Mouse (Mus musculus) heart, postnatal 0 days (tissue): ENCODE results near the gene Cobll1. TPM values are rescaled to one million over a fixed set of nuclear protein-coding genes. Genes with fewer than 3 reads are reported as not detected.
A peak's percentile ranks its signal among the peaks of the same experiment; 100 is the strongest.

ENCODE experiments used
- ATAC-seq: fragments of 200-750 bp; cut with Nextera tagmentation; 2 replicates; pipeline ENCODE4 v1.8.0; 2017; ENCODE audit warnings: low read depth, moderate number of reproducible peaks, moderate library complexity; ENCODE audit not compliant: insufficient read depth
- DNase-seq: peaks from one replicate; pipeline ENCODE4 v3.0.0-alpha.2; 2016; ENCODE audit warnings: low spot score
- H3K27ac ChIP-seq: fragments of 300-500 bp; sonication (generic); 2 replicates; pipeline ENCODE4 v1.5.1; 2014; ENCODE audit warnings: low read depth, mild to moderate bottlenecking
- H3K27me3 ChIP-seq: fragments of 300-500 bp; sonication (generic); 2 replicates; pipeline ENCODE4 v1.6.1; 2014; ENCODE audit warnings: low read length, mixed read lengths; ENCODE audit not compliant: control insufficient read depth, insufficient read depth
- H3K36me3 ChIP-seq: fragments of 300-500 bp; sonication (generic); replicated peaks from 2 replicates; pipeline ENCODE4 v1.6.1; 2014; ENCODE audit warnings: low read length, mixed read lengths; ENCODE audit not compliant: control insufficient read depth, insufficient read depth
- H3K4me1 ChIP-seq: fragments of 300-500 bp; sonication (generic); 2 replicates; pipeline ENCODE4 v1.6.1; 2014; ENCODE audit warnings: antibody characterized with exemption; ENCODE audit not compliant: control insufficient read depth, insufficient read depth
- H3K4me2 ChIP-seq: fragments of 300-500 bp; sonication (generic); 2 replicates; pipeline ENCODE4 v1.6.1; 2014; ENCODE audit warnings: low read depth, mild to moderate bottlenecking, low read length, moderate library complexity
- H3K4me3 ChIP-seq: fragments of 300-500 bp; sonication (generic); 2 replicates; pipeline ENCODE4 v1.5.1; 2014; ENCODE audit warnings: low read depth, low read length
- H3K9ac ChIP-seq: fragments of 300-500 bp; sonication (generic); replicated peaks from 2 replicates; pipeline ENCODE4 v1.6.1; 2014; ENCODE audit warnings: low read depth, low read length, mixed read lengths
- H3K9me3 ChIP-seq: fragments of 300-500 bp; sonication (generic); replicated peaks from 2 replicates; pipeline ENCODE4 v1.6.1; 2016; ENCODE audit warnings: low read length; ENCODE audit not compliant: control insufficient read depth
- CTCF ChIP-seq: IDR thresholded peaks from 2 replicates; pipeline ENCODE4 v1.5.1; 2016; ENCODE audit warnings: antibody characterized with exemption, control low read depth, low read depth
- EP300 ChIP-seq: IDR thresholded peaks from 2 replicates; pipeline ENCODE4 v1.6.1; 2016; ENCODE audit warnings: antibody characterized with exemption, low read depth
- WGBS: fragments of 180-500 bp; shearing (Covaris S2); extraction: QIAGEN DNeasy Blood & Tissue Kit; methylation state at CpG from one replicate; pipeline ENCODE4 v1.1.7; 2014; 5-methylcytosine and 5-hydroxymethylcytosine counted together
- polyA plus RNA-seq: library from polyadenylated mRNA; unstranded; fragments of >200 nt; fragmentation: Nextera tagmentation; extraction: Ambion mirVana; gene quantifications from 2 replicates; pipeline ENCODE4 v1.2.1, GENCODE M21; 2015
- total RNA-seq: library from RNA; depleted of rRNA; stranded (reverse); fragments of >200 nt; gene quantifications from 2 replicates; pipeline ENCODE4 v1.2.3, GENCODE M21; 2014; ENCODE audit warnings: low replicate concordance

Cobll1 gene
- total and polyA plus RNA-seq, 2 experiments from 2014 or later = 8.6 to 11.0 TPM

- H3K27ac ChIP-seq = peak overlapping the region; percentile 54
- TF ChIP-seq CTCF (no peak), EP300 (no peak)
- peak; percentile 48 for DNase-seq
- no peaks in the 10 kb centered on the region for H3K9me3 ChIP-seq
- no peak overlapping the region for H3K4me2 ChIP-seq
- H3K4me1 ChIP-seq = peaks cover 17% of the 10 kb centered on the region; the same call in 1 of the 2 replicates
- H3K27me3 ChIP-seq = no peaks in the 10 kb centered on the region
- peak; percentile 53; the same call in 1 of the 2 replicates for ATAC-seq
- 61% methylated on average over 2 of the region's 2 CpGs for WGBS
- peaks cover 4% of the 10 kb centered on the region for H3K36me3 ChIP-seq
- H3K9ac ChIP-seq = no peak overlapping the region
- no peak overlapping the region for H3K4me3 ChIP-seq
Observed at GRCm38 (mm10) chr2:65119076-65119475, 120.1 kb downstream of the Cobll1 start.

- H3K27ac ChIP-seq = peak overlapping the region; percentile 54
- ATAC-seq = peak; percentile 74
Observed at GRCm38 (mm10) chr2:65117859-65118258, 121.3 kb downstream of the Cobll1 start.

GRCm38 (mm10) chr2:65116428-65117125, 122.6 kb downstream of the Cobll1 start:
- TF ChIP-seq CTCF (no peak), EP300 (no peak)
- Histone ChIP-seq H3K4me1 (peaks cover 17% of the 10 kb centered on the region; the same call in 1 of the 2 replicates), H3K9ac (no peak overlapping the region), H3K36me3 (no peaks in the 10 kb centered on the region), H3K4me2 (no peak overlapping the region), H3K4me3 (no peak overlapping the region), H3K27me3 (no peaks in the 10 kb centered on the region), H3K27ac (no peak overlapping the region; the same call in 1 of the 2 replicates), H3K9me3 (no peaks in the 10 kb centered on the region)
- DNase-seq (no peak), ATAC-seq (no peak)
- WGBS = 53% methylated on average over 2 of the region's 2 CpGs

More at GRCm38 (mm10) chr2:65117859-65118258, 121.3 kb downstream of the Cobll1 start:
- peaks cover 17% of the 10 kb centered on the region; the same call in 1 of the 2 replicates for H3K4me1 ChIP-seq
- H3K4me2 ChIP-seq = no peak overlapping the region
- no peaks in the 10 kb centered on the region for H3K27me3 ChIP-seq
- H3K9ac ChIP-seq = no peak overlapping the region
- H3K36me3 ChIP-seq = no peaks in the 10 kb centered on the region
- no peak overlapping the region for H3K4me3 ChIP-seq
- TF ChIP-seq EP300 (no peak; the same call in 1 of the 2 replicates), CTCF (no peak)
- WGBS = 28% methylated on average over 2 of the region's 2 CpGs
- no peak for DNase-seq
- H3K9me3 ChIP-seq = no peaks in the 10 kb centered on the region

- WGBS = 74% methylated on average over 4 of the region's 4 CpGs
- Histone ChIP-seq H3K9ac (no peak overlapping the region), H3K36me3 (no peaks in the 10 kb centered on the region), H3K9me3 (no peaks in the 10 kb centered on the region), H3K4me3 (no peak overlapping the region), H3K4me2 (no peak overlapping the region), H3K4me1 (peaks cover 6% of the 10 kb centered on the region; the same call in 1 of the 2 replicates), H3K27ac (no peak overlapping the region), H3K27me3 (no peaks in the 10 kb centered on the region)
- ATAC-seq (no peak), DNase-seq (no peak)
- no peak for TF ChIP-seq CTCF
- no peak for TF ChIP-seq EP300
Observed at GRCm38 (mm10) chr2:65113191-65113590, 126.0 kb downstream of the Cobll1 start.

GRCm38 (mm10) chr2:65104569-65104968, 134.6 kb downstream of the Cobll1 start:
- H3K4me1 ChIP-seq = no peaks in the 10 kb centered on the region
- whole genome bisulfite sequencing = 90% methylated on average over 6 of the region's 6 CpGs

GRCm38 (mm10) chr2:65103801-65104200, 135.4 kb downstream of the Cobll1 start:
- Histone ChIP-seq H3K4me3 (no peak overlapping the region), H3K9me3 (no peaks in the 10 kb centered on the region), H3K9ac (no peak overlapping the region), H3K4me1 (no peaks in the 10 kb centered on the region), H3K27me3 (no peaks in the 10 kb centered on the region), H3K27ac (no peak overlapping the region), H3K4me2 (no peak overlapping the region), H3K36me3 (peaks cover 30% of the 10 kb centered on the region)
- ATAC-seq = no peak
- TF ChIP-seq CTCF = no peak
- no peak for TF ChIP-seq EP300
- WGBS = 64% methylated on average over 3 of the region's 3 CpGs
- no peak for DNase-seq

More at GRCm38 (mm10) chr2:65104569-65104968, 134.6 kb downstream of the Cobll1 start:
- Histone ChIP-seq H3K36me3 (peaks cover 28% of the 10 kb centered on the region), H3K27ac (no peak overlapping the region), H3K9ac (no peak overlapping the region), H3K4me2 (no peak overlapping the region), H3K27me3 (no peaks in the 10 kb centered on the region), H3K9me3 (no peaks in the 10 kb centered on the region), H3K4me3 (no peak overlapping the region)
- ATAC-seq (no peak), DNase-seq (no peak)
- TF ChIP-seq CTCF (no peak), EP300 (no peak)
